In the genomic region with DNA sequence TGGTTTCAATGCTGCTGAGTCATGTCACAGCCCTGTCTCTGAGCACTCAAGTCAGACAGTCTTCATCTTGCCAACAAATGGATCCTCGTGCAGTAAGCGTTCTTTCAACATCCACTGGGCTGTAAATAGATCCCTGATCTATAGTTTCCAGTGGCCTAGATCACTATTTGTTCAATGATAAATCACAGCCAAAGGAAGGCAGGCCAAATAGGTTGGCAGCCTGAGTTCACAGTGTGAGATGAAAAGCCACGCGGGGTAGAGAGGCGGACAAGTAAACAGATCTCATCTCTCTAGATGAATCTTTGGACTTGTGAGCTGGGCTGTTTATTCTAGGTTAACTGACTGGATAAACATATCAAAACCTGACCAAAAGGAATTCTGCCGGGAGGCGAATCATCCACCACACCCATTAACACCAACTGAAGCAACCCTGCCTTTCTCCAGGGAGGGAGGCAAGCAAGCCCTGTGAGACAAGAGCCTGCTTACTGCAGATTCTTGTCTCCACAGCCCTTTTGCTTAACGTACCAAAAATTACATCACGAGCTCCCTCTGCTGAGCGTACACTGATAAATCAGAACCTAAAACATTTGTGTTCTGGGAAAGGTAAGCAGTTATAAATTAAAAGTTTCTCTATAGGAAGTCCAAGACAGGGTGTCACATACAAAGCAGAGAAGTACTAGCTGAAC, we compare ENCODE assay signal across 10 mouse cellular contexts. TPM values are rescaled to one million over a fixed set of nuclear protein-coding genes. Genes with fewer than 3 reads are reported as not detected.
DNase-seq lines count a peak whose midpoint lies in the region; ATAC-seq lines count a peak whose summit lies in the region.
"Had no signal": no experiment of that assay in that cellular context is flagged by ENCODE, and none has a peak within 500 bp of the region (broad histone marks: within the 10 kb centered on the region; RNA-seq: fewer than 3 reads in every experiment).

No protein-coding gene starts in this region.

- no peak overlapping the region for H3K9ac ChIP-seq in hindbrain, embryonic 14.5 days
- no peak overlapping the region for H3K9ac ChIP-seq in hindbrain, embryonic 13.5 days
- H3K9ac ChIP-seq: heart, embryonic 15.5 days; midbrain, embryonic 12.5 days had no signal

- H3K27me3 ChIP-seq in hindbrain, embryonic 14.5 days (ENCODE audit: control insufficient read depth, insufficient read depth, low read length): no peaks in the 10 kb centered on the region
- H3K27me3 ChIP-seq in hindbrain, embryonic 13.5 days: no peaks in the 10 kb centered on the region
- H3K27me3 ChIP-seq: midbrain, embryonic 12.5 days had no signal

- H3K4me2 ChIP-seq in hindbrain, embryonic 14.5 days (replicated peaks): no peak overlapping the region
- no peak overlapping the region for H3K4me2 ChIP-seq in hindbrain, embryonic 13.5 days
- H3K4me2 ChIP-seq: heart, embryonic 15.5 days; midbrain, embryonic 12.5 days had no signal

- H3K9me3 ChIP-seq in hindbrain, embryonic 14.5 days (ENCODE audit: control insufficient read depth, low read length): no peaks in the 10 kb centered on the region
- H3K9me3 ChIP-seq in hindbrain, embryonic 13.5 days: no peaks in the 10 kb centered on the region
- H3K9me3 ChIP-seq: midbrain, embryonic 12.5 days had no signal

- no peak overlapping the region for H3K4me3 ChIP-seq in hindbrain, embryonic 14.5 days (replicated peaks; ENCODE audit: low read length)
- H3K4me3 ChIP-seq in hindbrain, embryonic 13.5 days: no peak overlapping the region
- H3K4me3 ChIP-seq: heart, embryonic 15.5 days; midbrain, embryonic 12.5 days had no signal

- no peak overlapping the region for H3K27ac ChIP-seq in hindbrain, embryonic 14.5 days
- no peak overlapping the region for H3K27ac ChIP-seq in hindbrain, embryonic 13.5 days
- H3K27ac ChIP-seq: heart, embryonic 15.5 days; midbrain, embryonic 12.5 days had no signal

- WGBS in hindbrain, embryonic 14.5 days: 78% methylated on average over 10 of the region's 10 CpGs
- WGBS in hindbrain, embryonic 13.5 days: 76% methylated on average over 10 of the region's 10 CpGs

- DNase-seq in hindbrain, embryonic 14.5 days (ENCODE audit: low spot score): peak; percentile 41
- peak; percentile 43 for DNase-seq in R1 (ENCODE audit: low read depth, low spot score)
- DNase-seq in embryo, embryonic 10.5 days (ENCODE audit: low spot score): peak; percentile 3
- peak; percentile 32 for DNase-seq in layer of hippocampus, adult 9-10 months (ENCODE audit: low spot score)
- DNase-seq in retina, postnatal 1 day: peak; percentile 6
- DNase-seq in gastrocnemius, postnatal 25 days: no peak
- no peak for DNase-seq in c-Kit-positive CD71-positive TER-119-positive erythroid progenitor cells, embryonic 14.5 days (ENCODE audit: low spot score)

- ATAC-seq in hindbrain, embryonic 14.5 days (ENCODE audit: low FRiP score): no peak
- no peak for ATAC-seq in hindbrain, embryonic 13.5 days (ENCODE audit: low FRiP score)

- no peaks in the 10 kb centered on the region for H3K4me1 ChIP-seq in hindbrain, embryonic 14.5 days (replicated peaks; ENCODE audit: control insufficient read depth, insufficient read depth, low read length)
- no peaks in the 10 kb centered on the region for H3K4me1 ChIP-seq in hindbrain, embryonic 13.5 days (replicated peaks)
- H3K4me1 ChIP-seq: heart, embryonic 15.5 days; midbrain, embryonic 12.5 days had no signal

- no peaks in the 10 kb centered on the region for H3K36me3 ChIP-seq in hindbrain, embryonic 14.5 days (replicated peaks; ENCODE audit: control insufficient read depth, insufficient read depth)
- no peaks in the 10 kb centered on the region for H3K36me3 ChIP-seq in hindbrain, embryonic 13.5 days
- H3K36me3 ChIP-seq: heart, embryonic 15.5 days; midbrain, embryonic 12.5 days had no signal

RNA-seq across cellular contexts. Expression of a gene that starts 31.6 kb away (rescaled TPM):
- polyA plus RNA-seq in hindbrain, embryonic 14.5 days (2014; fragmentation: Nextera tagmentation; extraction: Ambion mirVana): 0.31 and 0.32 TPM in 2 replicates
- 0.04 and 0.23 TPM in 2 replicates for polyA plus RNA-seq in hindbrain, embryonic 13.5 days (2015; fragmentation: Nextera tagmentation; extraction: Ambion mirVana)
- under 1 TPM; 0.16 to 0.31 TPM for total RNA-seq in gastrocnemius, postnatal 25 days (2021)

Comparison
In these comparisons a context has a peak if more than half of its experiments do, and no peak if none do; other contexts are left out.
1. DNase-seq: peak in hindbrain, embryonic 14.5 days (single experiment), R1 (single experiment), embryo, embryonic 10.5 days (single experiment), layer of hippocampus, adult 9-10 months (single experiment) and retina, postnatal 1 day (single experiment); none in gastrocnemius, postnatal 25 days (single experiment) and c-Kit-positive CD71-positive TER-119-positive erythroid progenitor cells, embryonic 14.5 days (single experiment).